9 mouse cellular contexts compared by ENCODE assay signal in genomic region chr16:77237631-77238357, GRCm38 (mm10).
A peak's percentile ranks its signal among the peaks of the same experiment; 100 is the strongest.
DNase-seq lines count a peak whose midpoint lies in the region; ATAC-seq and TF ChIP-seq lines count a peak whose summit lies in the region.
"Had no signal": no experiment of that assay in that cellular context is flagged by ENCODE, and none has a peak within 500 bp of the region (broad histone marks: within the 10 kb centered on the region; RNA-seq: fewer than 3 reads in every experiment).

No protein-coding gene starts in this region.

- intact Hi-C loops in gastrocnemius, postnatal 36 days (cut with DNase I) = no loop called here

- peak overlapping the region; percentile 71 for H3K9ac ChIP-seq in hindbrain, embryonic 16.5 days (ENCODE audit: low read depth, low read length)
- H3K9ac ChIP-seq in stomach, embryonic 14.5 days (replicated peaks; ENCODE audit: low read depth, low read length) = no peak overlapping the region
- H3K9ac ChIP-seq: liver, embryonic 12.5 days had no signal

- no peaks in the 10 kb centered on the region for H3K27me3 ChIP-seq in forebrain, embryonic 10.5 days (ENCODE audit: poor library complexity, severe bottlenecking)
- H3K27me3 ChIP-seq in hindbrain, embryonic 16.5 days (replicated peaks; ENCODE audit: control insufficient read depth, insufficient read depth, low read length) = no peaks in the 10 kb centered on the region
- H3K27me3 ChIP-seq in stomach, embryonic 14.5 days (ENCODE audit: control insufficient read depth, insufficient read depth, low read length) = no peaks in the 10 kb centered on the region
- H3K27me3 ChIP-seq: liver, embryonic 12.5 days had no signal

- H3K36me3 ChIP-seq in forebrain, embryonic 10.5 days (replicated peaks) = no peaks in the 10 kb centered on the region
- no peaks in the 10 kb centered on the region for H3K36me3 ChIP-seq in hindbrain, embryonic 16.5 days (ENCODE audit: control insufficient read depth, insufficient read depth, low read length)
- no peaks in the 10 kb centered on the region for H3K36me3 ChIP-seq in stomach, embryonic 14.5 days (ENCODE audit: control insufficient read depth, insufficient read depth, low read length)
- H3K36me3 ChIP-seq: liver, embryonic 12.5 days had no signal

- peak overlapping the region; percentile 68 for H3K4me2 ChIP-seq in hindbrain, embryonic 16.5 days (ENCODE audit: low read length)
- H3K4me2 ChIP-seq in stomach, embryonic 14.5 days (replicated peaks; ENCODE audit: low read depth, low read length) = peak overlapping the region; percentile 33; the same call in 1 of the 2 replicates
- H3K4me2 ChIP-seq: liver, embryonic 12.5 days had no signal

- H3K4me3 ChIP-seq in layer of hippocampus, adult 2 months = peak overlapping the region; percentile 53
- H3K4me3 ChIP-seq in forebrain, embryonic 10.5 days = peak overlapping the region; percentile 2; the same call in 1 of the 2 replicates
- H3K4me3 ChIP-seq in hindbrain, embryonic 16.5 days (ENCODE audit: low read length) = peak overlapping the region; percentile 44
- no peak overlapping the region for H3K4me3 ChIP-seq in stomach, embryonic 14.5 days (ENCODE audit: low read depth, low read length)
- H3K4me3 ChIP-seq: liver, embryonic 12.5 days had no signal

- peak overlapping the region; percentile 96 for H3K27ac ChIP-seq in layer of hippocampus, adult 2 months
- peak overlapping the region; percentile 81 for H3K27ac ChIP-seq in forebrain, embryonic 10.5 days
- peak overlapping the region; percentile 96 for H3K27ac ChIP-seq in hindbrain, embryonic 16.5 days (ENCODE audit: low read depth, low read length)
- H3K27ac ChIP-seq in stomach, embryonic 14.5 days (ENCODE audit: low read length) = no peak overlapping the region
- H3K27ac ChIP-seq: liver, embryonic 12.5 days had no signal

- peak in 1 of 2 experiments; percentile 18 for DNase-seq in layer of hippocampus, adult 2 months (ENCODE audit: low spot score in 2 of 2)
- DNase-seq in layer of hippocampus, postnatal 36 days = no peak
- no peak for DNase-seq in forebrain, embryonic 10.5 days (ENCODE audit: extremely low spot score, low spot score)
- DNase-seq in embryo, embryonic 10 days (ENCODE audit: low spot score) = no peak
- DNase-seq in thymus, postnatal 4 days = no peak
- no peak for DNase-seq in gastrocnemius, postnatal 36 days

- WGBS in forebrain, embryonic 10.5 days = 77% methylated on average over 7 of the region's 7 CpGs
- 19% methylated on average over 7 of the region's 7 CpGs for WGBS in hindbrain, embryonic 16.5 days
- 54% methylated on average over 7 of the region's 7 CpGs for WGBS in stomach, embryonic 14.5 days

- TF ChIP-seq CTCF in layer of hippocampus, adult 2 months (conservative IDR thresholded peaks at IDR 0.05) = no peak

- ATAC-seq in hindbrain, embryonic 16.5 days = no peak
- 0 out of 2 replicates have a peak, but pooled peaks have one; percentile 8 for ATAC-seq in stomach, embryonic 14.5 days (ENCODE audit: insufficient number of reproducible peaks, insufficient read depth, low FRiP score, low read depth)
- ATAC-seq: liver, embryonic 12.5 days had no signal

- H3K4me1 ChIP-seq in forebrain, embryonic 10.5 days = peaks cover 46% of the 10 kb centered on the region
- H3K4me1 ChIP-seq in hindbrain, embryonic 16.5 days (ENCODE audit: control insufficient read depth, insufficient read depth, low read depth, low read length) = peaks cover 2% of the 10 kb centered on the region
- peaks cover 12% of the 10 kb centered on the region; the same call in 1 of the 2 replicates for H3K4me1 ChIP-seq in stomach, embryonic 14.5 days (ENCODE audit: control insufficient read depth, insufficient read depth, low read length)
- H3K4me1 ChIP-seq: liver, embryonic 12.5 days had no signal

- H3K9me3 ChIP-seq in forebrain, embryonic 10.5 days = no peaks in the 10 kb centered on the region
- H3K9me3 ChIP-seq in hindbrain, embryonic 16.5 days (ENCODE audit: control insufficient read depth, low read length) = no peaks in the 10 kb centered on the region
- no peaks in the 10 kb centered on the region for H3K9me3 ChIP-seq in stomach, embryonic 14.5 days (ENCODE audit: control insufficient read depth, low read depth, low read length)
- H3K9me3 ChIP-seq: liver, embryonic 12.5 days had no signal
